Mouse (Mus musculus): ENCODE measurements around the gene Nek1. TPM values are rescaled to one million over a fixed set of nuclear protein-coding genes. Genes with fewer than 3 reads are reported as not detected.

Nek1 gene
- polyA plus RNA-seq, 1 experiment from 2014 or later = 24.1 TPM

GRCm38 (mm10) chr8:60996468-60996867 is 3.5 kb downstream of the Nek1 start:
- DNase-seq (ENCODE audit: low spot score) = no peak
- Histone ChIP-seq H3K4me3 (ENCODE audit: low read depth, low read length) (no peak overlapping the region), H3K4me1 (ENCODE audit: control insufficient read depth, insufficient read depth, low read length) (no peaks in the 10 kb centered on the region; the same call in 1 of the 2 replicates), H3K27me3 (ENCODE audit: control insufficient read depth, insufficient read depth, low read length) (no peaks in the 10 kb centered on the region), H3K36me3 (ENCODE audit: control insufficient read depth, insufficient read depth, low read length) (no peaks in the 10 kb centered on the region), H3K4me2 (ENCODE audit: low read depth, severe bottlenecking) (no peak overlapping the region), H3K27ac (replicated peaks; ENCODE audit: low read depth, low read length) (no peak overlapping the region), H3K9me3 (ENCODE audit: control insufficient read depth, low read length) (no peaks in the 10 kb centered on the region), H3K9ac (ENCODE audit: low read length) (no peak overlapping the region)
- 96% methylated on average over 3 of the region's 3 CpGs for WGBS
- no peak for ATAC-seq (ENCODE audit: insufficient number of reproducible peaks, low FRiP score, low TSS enrichment, low read depth)

- DNase-seq (ENCODE audit: low spot score) (peak; percentile 76), ATAC-seq (ENCODE audit: insufficient number of reproducible peaks, low FRiP score, low TSS enrichment, low read depth) (no peak)
- H3K9me3 ChIP-seq (ENCODE audit: control insufficient read depth, low read length) = no peaks in the 10 kb centered on the region
- no peak overlapping the region for H3K4me2 ChIP-seq (ENCODE audit: low read depth, severe bottlenecking)
- no peak overlapping the region for H3K4me3 ChIP-seq (ENCODE audit: low read depth, low read length)
- no peaks in the 10 kb centered on the region for H3K4me1 ChIP-seq (ENCODE audit: control insufficient read depth, insufficient read depth, low read length)
- H3K27ac ChIP-seq (replicated peaks; ENCODE audit: low read depth, low read length) = no peak overlapping the region
- no peaks in the 10 kb centered on the region for H3K27me3 ChIP-seq (ENCODE audit: control insufficient read depth, insufficient read depth, low read length)
- H3K9ac ChIP-seq (ENCODE audit: low read length) = no peak overlapping the region
- no peaks in the 10 kb centered on the region for H3K36me3 ChIP-seq (ENCODE audit: control insufficient read depth, insufficient read depth, low read length)
These were observed 49.0 kb downstream of the Nek1 start for GRCm38 (mm10) chr8:61041951-61042350.

GRCm38 (mm10) chr8:61043874-61044273 is 50.9 kb downstream of the Nek1 start:
- ATAC-seq (ENCODE audit: insufficient number of reproducible peaks, low FRiP score, low TSS enrichment, low read depth) (no peak), DNase-seq (ENCODE audit: low spot score) (no peak)
- Histone ChIP-seq H3K4me3 (ENCODE audit: low read depth, low read length) (no peak overlapping the region), H3K27me3 (ENCODE audit: control insufficient read depth, insufficient read depth, low read length) (no peaks in the 10 kb centered on the region), H3K9me3 (ENCODE audit: control insufficient read depth, low read length) (no peaks in the 10 kb centered on the region), H3K4me2 (ENCODE audit: low read depth, severe bottlenecking) (no peak overlapping the region), H3K27ac (replicated peaks; ENCODE audit: low read depth, low read length) (no peak overlapping the region), H3K9ac (ENCODE audit: low read length) (no peak overlapping the region), H3K36me3 (ENCODE audit: control insufficient read depth, insufficient read depth, low read length) (no peaks in the 10 kb centered on the region), H3K4me1 (ENCODE audit: control insufficient read depth, insufficient read depth, low read length) (no peaks in the 10 kb centered on the region)
- WGBS = 92% methylated on average over 4 of the region's 4 CpGs

- WGBS = 92% methylated on average over 1 of the region's 1 CpGs
- Histone ChIP-seq H3K27ac (replicated peaks; ENCODE audit: low read depth, low read length) (no peak overlapping the region), H3K27me3 (ENCODE audit: control insufficient read depth, insufficient read depth, low read length) (no peaks in the 10 kb centered on the region), H3K4me3 (ENCODE audit: low read depth, low read length) (no peak overlapping the region), H3K9me3 (ENCODE audit: control insufficient read depth, low read length) (no peaks in the 10 kb centered on the region), H3K9ac (ENCODE audit: low read length) (no peak overlapping the region), H3K4me1 (ENCODE audit: control insufficient read depth, insufficient read depth, low read length) (no peaks in the 10 kb centered on the region), H3K4me2 (ENCODE audit: low read depth, severe bottlenecking) (no peak overlapping the region), H3K36me3 (ENCODE audit: control insufficient read depth, insufficient read depth, low read length) (no peaks in the 10 kb centered on the region)
- no peak for DNase-seq (ENCODE audit: low spot score)
- ATAC-seq (ENCODE audit: insufficient number of reproducible peaks, low FRiP score, low TSS enrichment, low read depth) = no peak
These were observed 53.8 kb downstream of the Nek1 start for GRCm38 (mm10) chr8:61046816-61047215.

- H3K4me2 ChIP-seq (ENCODE audit: low read depth, severe bottlenecking) = no peak overlapping the region
- 98% methylated on average over 1 of the region's 1 CpGs for WGBS
- H3K27ac ChIP-seq (replicated peaks; ENCODE audit: low read depth, low read length) = no peak overlapping the region
- no peaks in the 10 kb centered on the region for H3K27me3 ChIP-seq (ENCODE audit: control insufficient read depth, insufficient read depth, low read length)
- DNase-seq (ENCODE audit: low spot score) (no peak), ATAC-seq (ENCODE audit: insufficient number of reproducible peaks, low FRiP score, low TSS enrichment, low read depth) (no peak)
- no peak overlapping the region for H3K4me3 ChIP-seq (ENCODE audit: low read depth, low read length)
- no peak overlapping the region for H3K9ac ChIP-seq (ENCODE audit: low read length)
- H3K9me3 ChIP-seq (ENCODE audit: control insufficient read depth, low read length) = no peaks in the 10 kb centered on the region
- no peaks in the 10 kb centered on the region for H3K4me1 ChIP-seq (ENCODE audit: control insufficient read depth, insufficient read depth, low read length)
- H3K36me3 ChIP-seq (ENCODE audit: control insufficient read depth, insufficient read depth, low read length) = no peaks in the 10 kb centered on the region
These were observed 60.0 kb downstream of the Nek1 start for GRCm38 (mm10) chr8:61053017-61053416.

GRCm38 (mm10) chr8:61054313-61054712 is 61.3 kb downstream of the Nek1 start:
- no peak for ATAC-seq (ENCODE audit: insufficient number of reproducible peaks, low FRiP score, low TSS enrichment, low read depth)
- Histone ChIP-seq H3K9ac (ENCODE audit: low read length) (no peak overlapping the region), H3K27me3 (ENCODE audit: control insufficient read depth, insufficient read depth, low read length) (no peaks in the 10 kb centered on the region), H3K27ac (replicated peaks; ENCODE audit: low read depth, low read length) (no peak overlapping the region), H3K4me2 (ENCODE audit: low read depth, severe bottlenecking) (no peak overlapping the region), H3K9me3 (ENCODE audit: control insufficient read depth, low read length) (no peaks in the 10 kb centered on the region), H3K4me3 (ENCODE audit: low read depth, low read length) (no peak overlapping the region), H3K4me1 (ENCODE audit: control insufficient read depth, insufficient read depth, low read length) (no peaks in the 10 kb centered on the region), H3K36me3 (ENCODE audit: control insufficient read depth, insufficient read depth, low read length) (no peaks in the 10 kb centered on the region)
- WGBS = 88% methylated on average over 5 of the region's 5 CpGs
- DNase-seq (ENCODE audit: low spot score) = no peak

GRCm38 (mm10) chr8:61056997-61057396 is 64.0 kb downstream of the Nek1 start:
- Histone ChIP-seq H3K4me2 (ENCODE audit: low read depth, severe bottlenecking) (no peak overlapping the region), H3K9me3 (ENCODE audit: control insufficient read depth, low read length) (no peaks in the 10 kb centered on the region), H3K9ac (ENCODE audit: low read length) (no peak overlapping the region), H3K27ac (replicated peaks; ENCODE audit: low read depth, low read length) (no peak overlapping the region), H3K27me3 (ENCODE audit: control insufficient read depth, insufficient read depth, low read length) (no peaks in the 10 kb centered on the region), H3K4me1 (ENCODE audit: control insufficient read depth, insufficient read depth, low read length) (no peaks in the 10 kb centered on the region), H3K36me3 (ENCODE audit: control insufficient read depth, insufficient read depth, low read length) (no peaks in the 10 kb centered on the region), H3K4me3 (ENCODE audit: low read depth, low read length) (no peak overlapping the region)
- 41% methylated on average over 3 of the region's 3 CpGs for WGBS
- no peak for DNase-seq (ENCODE audit: low spot score)
- no peak for ATAC-seq (ENCODE audit: insufficient number of reproducible peaks, low FRiP score, low TSS enrichment, low read depth)

GRCm38 (mm10) chr8:61059143-61059542 is 66.1 kb downstream of the Nek1 start:
- no peak for ATAC-seq (ENCODE audit: insufficient number of reproducible peaks, low FRiP score, low TSS enrichment, low read depth)
- DNase-seq (ENCODE audit: low spot score) = no peak
- Histone ChIP-seq H3K9ac (ENCODE audit: low read length) (no peak overlapping the region), H3K9me3 (ENCODE audit: control insufficient read depth, low read length) (no peaks in the 10 kb centered on the region), H3K4me1 (ENCODE audit: control insufficient read depth, insufficient read depth, low read length) (no peaks in the 10 kb centered on the region), H3K27ac (replicated peaks; ENCODE audit: low read depth, low read length) (no peak overlapping the region), H3K36me3 (ENCODE audit: control insufficient read depth, insufficient read depth, low read length) (no peaks in the 10 kb centered on the region), H3K4me2 (ENCODE audit: low read depth, severe bottlenecking) (no peak overlapping the region), H3K27me3 (ENCODE audit: control insufficient read depth, insufficient read depth, low read length) (no peaks in the 10 kb centered on the region), H3K4me3 (ENCODE audit: low read depth, low read length) (no peak overlapping the region)

GRCm38 (mm10) chr8:61060412-61060811 is 67.4 kb downstream of the Nek1 start:
- Histone ChIP-seq H3K36me3 (ENCODE audit: control insufficient read depth, insufficient read depth, low read length) (no peaks in the 10 kb centered on the region), H3K4me2 (ENCODE audit: low read depth, severe bottlenecking) (no peak overlapping the region), H3K9me3 (ENCODE audit: control insufficient read depth, low read length) (no peaks in the 10 kb centered on the region), H3K27me3 (ENCODE audit: control insufficient read depth, insufficient read depth, low read length) (no peaks in the 10 kb centered on the region), H3K27ac (replicated peaks; ENCODE audit: low read depth, low read length) (no peak overlapping the region), H3K4me1 (ENCODE audit: control insufficient read depth, insufficient read depth, low read length) (no peaks in the 10 kb centered on the region), H3K4me3 (ENCODE audit: low read depth, low read length) (no peak overlapping the region), H3K9ac (ENCODE audit: low read length) (no peak overlapping the region)
- ATAC-seq (ENCODE audit: insufficient number of reproducible peaks, low FRiP score, low TSS enrichment, low read depth) = no peak
- 83% methylated on average over 7 of the region's 7 CpGs for WGBS
- DNase-seq (ENCODE audit: low spot score) = no peak
